Mouse (Mus musculus): ENCODE measurements around the gene Rnf8.

GRCm38 (mm10) chr17:29614115-29615023, at the start of gene Rnf8, which contains the start of gene Gm28043:
- peak; percentile 61 for TF ChIP-seq CTCF (IDR thresholded peaks at IDR 0.05; ENCODE audit: control insufficient read depth, insufficient read depth, low read length)
- peak; percentile 87; the same call in 1 of the 2 replicates for TF ChIP-seq POLR2A (IDR thresholded peaks at IDR 0.05; ENCODE audit: borderline replicate concordance, control insufficient read depth, low read depth, low read length)

Measured in bone marrow, adult 2 months (tissue).